Mouse (Mus musculus): ENCODE results near the gene Dand5.

Gene Dand5

GRCm38 (mm10) chr8:84768343-84769095, 54.1 kb downstream of the Dand5 start:
- DNase-seq (ENCODE audit: low spot score): no peak

- DNase-seq (ENCODE audit: low spot score): no peak
Measured at GRCm38 (mm10) chr8:84767221-84767620, 55.4 kb downstream of the Dand5 start.

DNA sequence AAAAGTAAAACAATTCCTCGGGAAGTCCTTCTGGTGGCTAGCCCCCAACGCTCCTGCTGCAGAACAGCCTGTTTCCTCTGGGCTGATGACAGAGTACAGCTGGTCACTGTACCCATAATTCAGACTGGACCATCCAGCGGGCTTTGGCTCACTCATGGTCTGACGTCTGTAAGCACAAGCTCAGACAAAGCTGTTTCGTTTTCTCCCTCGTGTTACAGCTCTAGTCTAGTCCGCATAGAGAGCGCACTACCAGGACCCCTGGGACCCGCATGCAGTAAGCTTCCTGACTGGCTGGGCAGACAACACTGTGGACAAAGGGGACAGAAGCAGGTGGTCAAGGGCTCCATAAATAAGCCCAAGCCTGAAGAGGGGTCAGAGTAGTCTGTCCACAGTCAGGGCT, 56.2 kb downstream of the Dand5 start:
- no peak for DNase-seq (ENCODE audit: low spot score)

GRCm38 (mm10) chr8:84765629-84766028, 57.0 kb downstream of the Dand5 start:
- DNase-seq (ENCODE audit: low spot score): no peak

All from embryo, embryonic 10 days (tissue).